Mouse (Mus musculus) forebrain, embryonic 15.5 days (tissue): ENCODE results near the gene Plin5. TPM values are rescaled to one million over a fixed set of nuclear protein-coding genes. Genes with fewer than 3 reads are reported as not detected.

Experiments
- ATAC-seq: fragments of 200-750 bp; cut with Nextera tagmentation; replicated peaks from 2 replicates; pipeline ENCODE4 v1.8.0; 2017; ENCODE audit warnings: mild to moderate bottlenecking, moderate TSS enrichment, moderate library complexity
- H3K27ac ChIP-seq: fragments of 300-500 bp; sonication (generic); replicated peaks from 2 replicates; pipeline ENCODE4 v1.5.1; 2015; ENCODE audit warnings: mild to moderate bottlenecking, inconsistent platforms
- H3K27me3 ChIP-seq: fragments of 300-500 bp; sonication (generic); 2 replicates; pipeline ENCODE4 v1.6.1; 2015; ENCODE audit warnings: inconsistent platforms
- H3K36me3 ChIP-seq: fragments of 300-500 bp; sonication (generic); 2 replicates; pipeline ENCODE4 v1.6.1; 2015; ENCODE audit warnings: mild to moderate bottlenecking, inconsistent platforms
- H3K4me1 ChIP-seq: fragments of 300-500 bp; sonication (generic); 2 replicates; pipeline ENCODE4 v1.6.1; 2015; ENCODE audit warnings: inconsistent platforms
- H3K4me2 ChIP-seq: fragments of 300-500 bp; sonication (generic); replicated peaks from 2 replicates; pipeline ENCODE4 v1.6.1; 2015; ENCODE audit warnings: mild to moderate bottlenecking, inconsistent platforms
- H3K4me3 ChIP-seq: fragments of 300-500 bp; sonication (generic); 2 replicates; pipeline ENCODE4 v1.5.1; 2015; ENCODE audit warnings: mild to moderate bottlenecking, inconsistent platforms
- H3K9ac ChIP-seq: fragments of 300-500 bp; sonication (generic); replicated peaks from 2 replicates; pipeline ENCODE4 v1.6.1; 2015; ENCODE audit warnings: mild to moderate bottlenecking, inconsistent platforms
- H3K9me3 ChIP-seq: fragments of 300-500 bp; sonication (generic); 2 replicates; pipeline ENCODE4 v1.6.1; 2016; ENCODE audit warnings: inconsistent platforms
- WGBS: fragments of 180-500 bp; shearing (Covaris S2); methylation state at CpG from one replicate; pipeline ENCODE4 v1.1.7; 2015; ENCODE audit warnings: mixed read lengths; 5-methylcytosine and 5-hydroxymethylcytosine counted together
- polyA plus RNA-seq: library from polyadenylated mRNA; unstranded; fragments of >200 nt; fragmentation: Nextera tagmentation; extraction: Ambion mirVana; gene quantifications from 2 replicates; pipeline ENCODE4 v1.2.1, GENCODE M21; 2015

Plin5 gene
- polyA plus RNA-seq = 0.69 and 0.74 TPM in 2 replicates

- H3K9me3 ChIP-seq = peaks cover 5% of the 10 kb centered on the region; the same call in 1 of the 2 replicates
- H3K27me3 ChIP-seq = peaks cover 48% of the 10 kb centered on the region
- 2% methylated on average over 27 of the region's 27 CpGs for WGBS
- no peak within 1 kb of the TSS; the same call in 1 of the 2 replicates for H3K9ac ChIP-seq
- H3K27ac ChIP-seq = no peak within 1 kb of the TSS
- ATAC-seq = peak; percentile 26; the same call in 1 of the 2 replicates
- H3K4me1 ChIP-seq = peaks cover 14% of the 10 kb centered on the region
- H3K4me2 ChIP-seq = peak within 1 kb of the TSS; percentile 49
- no peaks in the 10 kb centered on the region for H3K36me3 ChIP-seq
- H3K4me3 ChIP-seq = peak within 1 kb of the TSS; percentile 31
These were observed at the start of gene Plin5 for GRCm38 (mm10) chr17:56117251-56117710. Plin5 (minus strand) TSS chr17:56117596.

- no peaks in the 10 kb centered on the region for H3K36me3 ChIP-seq
- H3K4me3 ChIP-seq = no peak overlapping the region
- H3K4me1 ChIP-seq = peaks cover 18% of the 10 kb centered on the region
- WGBS = 65% methylated on average over 11 of the region's 11 CpGs
- no peak overlapping the region for H3K27ac ChIP-seq
- H3K9ac ChIP-seq = no peak overlapping the region
- no peak overlapping the region for H3K4me2 ChIP-seq
- no peaks in the 10 kb centered on the region for H3K27me3 ChIP-seq
- ATAC-seq = no peak
- H3K9me3 ChIP-seq = no peaks in the 10 kb centered on the region
These were observed 48.3 kb upstream of the Plin5 start for GRCm38 (mm10) chr17:56165671-56166070.

- H3K36me3 ChIP-seq = no peaks in the 10 kb centered on the region
- H3K9ac ChIP-seq = no peak overlapping the region
- H3K27me3 ChIP-seq = no peaks in the 10 kb centered on the region; the same call in 1 of the 2 replicates
- no peak overlapping the region for H3K4me2 ChIP-seq
- no peaks in the 10 kb centered on the region for H3K9me3 ChIP-seq
- no peak overlapping the region for H3K27ac ChIP-seq
- ATAC-seq = no peak
- WGBS = 74% methylated on average over 3 of the region's 3 CpGs
- H3K4me3 ChIP-seq = no peak overlapping the region
- H3K4me1 ChIP-seq = peaks cover 14% of the 10 kb centered on the region
These were observed 47.1 kb upstream of the Plin5 start for GRCm38 (mm10) chr17:56164510-56164909.

- H3K36me3 ChIP-seq = no peaks in the 10 kb centered on the region
- no peaks in the 10 kb centered on the region; the same call in 1 of the 2 replicates for H3K27me3 ChIP-seq
- no peak for ATAC-seq
- no peak overlapping the region for H3K27ac ChIP-seq
- WGBS = 84% methylated on average over 6 of the region's 6 CpGs
- H3K9ac ChIP-seq = no peak overlapping the region
- H3K4me1 ChIP-seq = peaks cover 14% of the 10 kb centered on the region
- H3K4me3 ChIP-seq = no peak overlapping the region
- H3K9me3 ChIP-seq = no peaks in the 10 kb centered on the region
- no peak overlapping the region for H3K4me2 ChIP-seq
These were observed 46.2 kb upstream of the Plin5 start for GRCm38 (mm10) chr17:56163523-56164102.

- no peaks in the 10 kb centered on the region for H3K9me3 ChIP-seq
- peak within 1 kb of the TSS; percentile 69 for H3K4me2 ChIP-seq
- peak within 1 kb of the TSS; percentile 53 for H3K4me3 ChIP-seq
- H3K4me1 ChIP-seq = peaks cover 14% of the 10 kb centered on the region
- peaks cover 6% of the 10 kb centered on the region; the same call in 1 of the 2 replicates for H3K27me3 ChIP-seq
- WGBS = under 1% methylated on average over 30 of the region's 30 CpGs
- ATAC-seq = peak; percentile 98
- peak within 1 kb of the TSS; percentile 48 for H3K9ac ChIP-seq
- H3K36me3 ChIP-seq = no peaks in the 10 kb centered on the region
- H3K27ac ChIP-seq = no peak within 1 kb of the TSS
These were observed 44.9 kb upstream of the Plin5 start, which contains the start of gene Tnfaip8l1 for GRCm38 (mm10) chr17:56162231-56162774. Tnfaip8l1 (plus strand) TSS chr17:56162477.

GRCm38 (mm10) chr17:56159729-56160128 lies 42.3 kb upstream of the Plin5 start:
- no peak overlapping the region for H3K4me2 ChIP-seq
- WGBS = 3% methylated on average over 9 of the region's 9 CpGs
- peaks cover 6% of the 10 kb centered on the region; the same call in 1 of the 2 replicates for H3K27me3 ChIP-seq
- no peaks in the 10 kb centered on the region for H3K9me3 ChIP-seq
- no peak for ATAC-seq
- H3K4me3 ChIP-seq = no peak overlapping the region
- no peaks in the 10 kb centered on the region for H3K36me3 ChIP-seq
- peaks cover 14% of the 10 kb centered on the region for H3K4me1 ChIP-seq
- no peak overlapping the region for H3K27ac ChIP-seq
- H3K9ac ChIP-seq = no peak overlapping the region

GRCm38 (mm10) chr17:56153643-56154042 lies 36.2 kb upstream of the Plin5 start:
- no peaks in the 10 kb centered on the region for H3K36me3 ChIP-seq
- H3K9ac ChIP-seq = no peak overlapping the region
- peaks cover 26% of the 10 kb centered on the region for H3K27me3 ChIP-seq
- ATAC-seq = no peak
- no peaks in the 10 kb centered on the region for H3K9me3 ChIP-seq
- 26% methylated on average over 9 of the region's 9 CpGs for WGBS
- H3K4me1 ChIP-seq = peaks cover 15% of the 10 kb centered on the region
- H3K4me2 ChIP-seq = no peak overlapping the region
- no peak overlapping the region for H3K27ac ChIP-seq
- no peak overlapping the region for H3K4me3 ChIP-seq

- Histone ChIP-seq H3K27me3 (peaks cover 37% of the 10 kb centered on the region), H3K36me3 (no peaks in the 10 kb centered on the region), H3K9ac (no peak overlapping the region), H3K4me2 (no peak overlapping the region), H3K4me3 (no peak overlapping the region), H3K9me3 (no peaks in the 10 kb centered on the region), H3K27ac (no peak overlapping the region), H3K4me1 (peaks cover 17% of the 10 kb centered on the region)
- WGBS = 46% methylated on average over 2 of the region's 2 CpGs
- no peak for ATAC-seq
These were observed 32.5 kb upstream of the Plin5 start for GRCm38 (mm10) chr17:56149897-56150296.

- peaks cover 17% of the 10 kb centered on the region for H3K4me1 ChIP-seq
- under 1% methylated on average over 30 of the region's 30 CpGs for WGBS
- H3K4me2 ChIP-seq = peak overlapping the region; percentile 41
- H3K4me3 ChIP-seq = peak overlapping the region; percentile 25
- no peaks in the 10 kb centered on the region for H3K9me3 ChIP-seq
- no peaks in the 10 kb centered on the region for H3K36me3 ChIP-seq
- peak overlapping the region; percentile 49 for H3K9ac ChIP-seq
- peaks cover 37% of the 10 kb centered on the region for H3K27me3 ChIP-seq
- ATAC-seq = peak; percentile 29; the same call in 1 of the 2 replicates
- H3K27ac ChIP-seq = no peak overlapping the region
These were observed 31.6 kb upstream of the Plin5 start for GRCm38 (mm10) chr17:56148790-56149618.

GRCm38 (mm10) chr17:56148280-56148679 lies 30.9 kb upstream of the Plin5 start:
- WGBS = 19% methylated on average over 9 of the region's 9 CpGs
- no peak for ATAC-seq
- H3K4me1 ChIP-seq = peaks cover 12% of the 10 kb centered on the region
- H3K9ac ChIP-seq = no peak overlapping the region
- peak overlapping the region; percentile 41 for H3K4me2 ChIP-seq
- peak overlapping the region; percentile 25 for H3K4me3 ChIP-seq
- H3K27ac ChIP-seq = no peak overlapping the region
- H3K27me3 ChIP-seq = peaks cover 37% of the 10 kb centered on the region
- no peaks in the 10 kb centered on the region for H3K9me3 ChIP-seq
- no peaks in the 10 kb centered on the region for H3K36me3 ChIP-seq

- no peak overlapping the region for H3K4me3 ChIP-seq
- no peak overlapping the region for H3K4me2 ChIP-seq
- ATAC-seq = no peak
- peaks cover 14% of the 10 kb centered on the region for H3K4me1 ChIP-seq
- no peak overlapping the region for H3K9ac ChIP-seq
- no peak overlapping the region for H3K27ac ChIP-seq
- H3K9me3 ChIP-seq = no peaks in the 10 kb centered on the region
- 76% methylated on average over 12 of the region's 12 CpGs for WGBS
- H3K36me3 ChIP-seq = no peaks in the 10 kb centered on the region
- H3K27me3 ChIP-seq = peaks cover 39% of the 10 kb centered on the region
These were observed 30.0 kb upstream of the Plin5 start for GRCm38 (mm10) chr17:56147420-56147819.

GRCm38 (mm10) chr17:56146131-56146530 lies 28.7 kb upstream of the Plin5 start:
- no peak overlapping the region for H3K4me2 ChIP-seq
- H3K4me1 ChIP-seq = peaks cover 27% of the 10 kb centered on the region
- ATAC-seq = no peak
- no peak overlapping the region for H3K27ac ChIP-seq
- H3K27me3 ChIP-seq = peaks cover 45% of the 10 kb centered on the region
- H3K9ac ChIP-seq = no peak overlapping the region
- H3K9me3 ChIP-seq = no peaks in the 10 kb centered on the region
- 25% methylated on average over 9 of the region's 9 CpGs for WGBS
- H3K4me3 ChIP-seq = no peak overlapping the region
- H3K36me3 ChIP-seq = no peaks in the 10 kb centered on the region
